Mouse (Mus musculus) liver, embryonic 16.5 days (tissue): Measurements from ENCODE around the gene Myrf. TPM values are rescaled to one million over a fixed set of nuclear protein-coding genes. Genes with fewer than 3 reads are reported as not detected.

Experiments
- ATAC-seq: fragments of 200-750 bp; cut with Nextera tagmentation; 2 replicates; pipeline ENCODE4 v1.8.0; 2017; ENCODE audit warnings: low read depth, mild to moderate bottlenecking, moderate number of reproducible peaks, moderate library complexity
- H3K27ac ChIP-seq: fragments of 300-500 bp; sonication (generic); 2 replicates; pipeline ENCODE4 v1.5.1; 2014; ENCODE audit warnings: mild to moderate bottlenecking, low read length
- H3K27me3 ChIP-seq: fragments of 300-500 bp; sonication (generic); 2 replicates; pipeline ENCODE4 v1.6.1; 2014; ENCODE audit warnings: low read depth, low read length, mixed read lengths; ENCODE audit not compliant: control insufficient read depth, insufficient read depth
- H3K36me3 ChIP-seq: fragments of 300-500 bp; sonication (generic); 2 replicates; pipeline ENCODE4 v1.6.1; 2014; ENCODE audit warnings: mild to moderate bottlenecking; ENCODE audit not compliant: control insufficient read depth, insufficient read depth
- H3K4me1 ChIP-seq: fragments of 300-500 bp; sonication (generic); 2 replicates; pipeline ENCODE4 v1.6.1; 2014; ENCODE audit warnings: low read depth, low read length, mixed read lengths; ENCODE audit not compliant: control insufficient read depth
- H3K4me2 ChIP-seq: fragments of 300-500 bp; sonication (generic); 2 replicates; pipeline ENCODE4 v1.6.1; 2014; ENCODE audit warnings: low read depth, low read length, mixed read lengths
- H3K4me3 ChIP-seq: fragments of 300-500 bp; sonication (generic); 2 replicates; pipeline ENCODE4 v1.5.1; 2014; ENCODE audit warnings: low read depth, mild to moderate bottlenecking, low read length
- H3K9ac ChIP-seq: fragments of 300-500 bp; sonication (generic); 2 replicates; pipeline ENCODE4 v1.6.1; 2014; ENCODE audit warnings: low read depth, low read length
- H3K9me3 ChIP-seq: fragments of 300-500 bp; sonication (generic); replicated peaks from 2 replicates; pipeline ENCODE4 v1.6.1; 2016; ENCODE audit warnings: low read length; ENCODE audit not compliant: control insufficient read depth
- WGBS: fragments of 180-500 bp; shearing (Covaris S2); extraction: QIAGEN DNeasy Blood & Tissue Kit; methylation state at CpG from one replicate; pipeline ENCODE4 v1.1.7; 2014; ENCODE audit not compliant: insufficient replicate concordance; 5-methylcytosine and 5-hydroxymethylcytosine counted together
- polyA plus RNA-seq: library from polyadenylated mRNA; unstranded; fragments of >200 nt; fragmentation: Nextera tagmentation; extraction: Ambion mirVana; gene quantifications from 2 replicates; pipeline ENCODE4 v1.2.1, GENCODE M21; 2015

The Myrf gene
- polyA plus RNA-seq, 1 experiment from 2014 or later: 3.9 TPM

GRCm38 (mm10) chr19:10239419-10239818 lies 1.1 kb downstream of the Myrf start:
- 0 out of 2 replicates have a peak overlapping the region, but pooled peaks have one; percentile 4 for H3K27ac ChIP-seq
- ATAC-seq: no peak
- WGBS: 41% methylated on average over 2 of the region's 2 CpGs
- H3K9me3 ChIP-seq: no peaks in the 10 kb centered on the region
- peak overlapping the region; percentile 62 for H3K4me3 ChIP-seq
- no peak overlapping the region for H3K9ac ChIP-seq
- peaks cover 5% of the 10 kb centered on the region; the same call in 1 of the 2 replicates for H3K27me3 ChIP-seq
- no peaks in the 10 kb centered on the region for H3K36me3 ChIP-seq
- H3K4me2 ChIP-seq: peak overlapping the region; percentile 71
- peaks cover 20% of the 10 kb centered on the region for H3K4me1 ChIP-seq

- H3K4me3 ChIP-seq: no peak overlapping the region
- no peak overlapping the region for H3K9ac ChIP-seq
Measured at GRCm38 (mm10) chr19:10238477-10238876, 2.1 kb downstream of the Myrf start.

GRCm38 (mm10) chr19:10235784-10236565 lies 4.6 kb downstream of the Myrf start:
- H3K4me3 ChIP-seq: no peak overlapping the region
- no peak overlapping the region for H3K4me2 ChIP-seq
- H3K9ac ChIP-seq: no peak overlapping the region
- peak; percentile 67 for ATAC-seq
- no peaks in the 10 kb centered on the region for H3K9me3 ChIP-seq
- peaks cover 20% of the 10 kb centered on the region for H3K4me1 ChIP-seq
- H3K27ac ChIP-seq: peak overlapping the region; percentile 65
- H3K27me3 ChIP-seq: peaks cover 5% of the 10 kb centered on the region; the same call in 1 of the 2 replicates
- H3K36me3 ChIP-seq: no peaks in the 10 kb centered on the region
- 44% methylated on average over 9 of the region's 9 CpGs for WGBS

More at GRCm38 (mm10) chr19:10238477-10238876, 2.1 kb downstream of the Myrf start:
- no peaks in the 10 kb centered on the region for H3K9me3 ChIP-seq
- H3K27ac ChIP-seq: no peak overlapping the region
- WGBS: 14% methylated on average over 3 of the region's 3 CpGs
- H3K27me3 ChIP-seq: peaks cover 5% of the 10 kb centered on the region; the same call in 1 of the 2 replicates
- H3K4me1 ChIP-seq: peaks cover 20% of the 10 kb centered on the region
- peak overlapping the region; percentile 71; the same call in 1 of the 2 replicates for H3K4me2 ChIP-seq
- no peak for ATAC-seq
- no peaks in the 10 kb centered on the region for H3K36me3 ChIP-seq

GRCm38 (mm10) chr19:10232327-10233017 lies 8.1 kb downstream of the Myrf start:
- Histone ChIP-seq H3K4me2 (no peak overlapping the region), H3K27ac (no peak overlapping the region), H3K4me1 (peaks cover 8% of the 10 kb centered on the region), H3K9ac (no peak overlapping the region), H3K36me3 (no peaks in the 10 kb centered on the region), H3K9me3 (no peaks in the 10 kb centered on the region), H3K4me3 (no peak overlapping the region), H3K27me3 (no peaks in the 10 kb centered on the region)
- no peak for ATAC-seq
- WGBS: 51% methylated on average over 9 of the region's 9 CpGs

- Histone ChIP-seq H3K9me3 (no peaks in the 10 kb centered on the region), H3K27ac (no peak overlapping the region), H3K36me3 (no peaks in the 10 kb centered on the region), H3K4me1 (peaks cover 8% of the 10 kb centered on the region), H3K4me3 (no peak overlapping the region), H3K4me2 (no peak overlapping the region), H3K27me3 (no peaks in the 10 kb centered on the region), H3K9ac (no peak overlapping the region)
- WGBS: 31% methylated on average over 5 of the region's 5 CpGs
- ATAC-seq: no peak
Measured at GRCm38 (mm10) chr19:10231871-10232270, 8.7 kb downstream of the Myrf start.

- no peaks in the 10 kb centered on the region for H3K36me3 ChIP-seq
- H3K9ac ChIP-seq: no peak overlapping the region
- H3K27ac ChIP-seq: no peak overlapping the region
- no peak for ATAC-seq
- no peak overlapping the region for H3K4me3 ChIP-seq
- H3K27me3 ChIP-seq: no peaks in the 10 kb centered on the region
- H3K4me2 ChIP-seq: no peak overlapping the region
- peaks cover 6% of the 10 kb centered on the region for H3K4me1 ChIP-seq
- WGBS: 32% methylated on average over 7 of the region's 7 CpGs
- no peaks in the 10 kb centered on the region for H3K9me3 ChIP-seq
Measured at GRCm38 (mm10) chr19:10231016-10231415, 9.5 kb downstream of the Myrf start.

- no peak overlapping the region for H3K4me3 ChIP-seq
- peak overlapping the region; percentile 48 for H3K27ac ChIP-seq
- no peaks in the 10 kb centered on the region for H3K27me3 ChIP-seq
- no peaks in the 10 kb centered on the region for H3K36me3 ChIP-seq
- peak; percentile 50 for ATAC-seq
- WGBS: 47% methylated on average over 4 of the region's 4 CpGs
- H3K9ac ChIP-seq: no peak overlapping the region
- H3K9me3 ChIP-seq: no peaks in the 10 kb centered on the region
- peaks cover 5% of the 10 kb centered on the region for H3K4me1 ChIP-seq
- no peak overlapping the region for H3K4me2 ChIP-seq
Measured at GRCm38 (mm10) chr19:10225767-10226166, 14.8 kb downstream of the Myrf start.

GRCm38 (mm10) chr19:10224637-10225453 lies 15.7 kb downstream of the Myrf start:
- Histone ChIP-seq H3K4me2 (no peak overlapping the region), H3K4me1 (peaks cover 5% of the 10 kb centered on the region), H3K4me3 (no peak overlapping the region), H3K27ac (no peak overlapping the region), H3K27me3 (no peaks in the 10 kb centered on the region), H3K9ac (no peak overlapping the region), H3K36me3 (no peaks in the 10 kb centered on the region), H3K9me3 (no peaks in the 10 kb centered on the region)
- WGBS: 41% methylated on average over 26 of the region's 26 CpGs
- ATAC-seq: no peak
